Mouse (Mus musculus) right cerebral cortex, postnatal 25 days (tissue): ENCODE results near the gene 1700029I15Rik.

Experiments used
- DNase-seq: peaks from one replicate; pipeline ENCODE4 v3.0.0; 2022

Gene 1700029I15Rik

GRCm38 (mm10) chr2:92374514-92374913 is 7.8 kb upstream of the 1700029I15Rik start, which contains the start of the genes Pex16 and Large2:
TSS of gene Pex16 (plus strand) at chr2:92374676.
TSS of gene Large2 (minus strand) at chr2:92374869.
- no peak for DNase-seq

- DNase-seq = peak; percentile 96
These were observed 7.2 kb upstream of the 1700029I15Rik start for GRCm38 (mm10) chr2:92375099-92375623.

- DNase-seq = no peak
These were observed 6.5 kb upstream of the 1700029I15Rik start for GRCm38 (mm10) chr2:92375788-92376187.

- no peak for DNase-seq
These were observed 6.0 kb upstream of the 1700029I15Rik start for GRCm38 (mm10) chr2:92376300-92376699.

GRCm38 (mm10) chr2:92377320-92377719 is 5.0 kb upstream of the 1700029I15Rik start:
- no peak for DNase-seq

GRCm38 (mm10) chr2:92379783-92380494 is 2.4 kb upstream of the 1700029I15Rik start:
- DNase-seq = no peak

- no peak for DNase-seq
These were observed 1.8 kb upstream of the 1700029I15Rik start for GRCm38 (mm10) chr2:92380495-92381050.

GRCm38 (mm10) chr2:92381161-92381560 is 1.2 kb upstream of the 1700029I15Rik start:
- no peak for DNase-seq

GRCm38 (mm10) chr2:92382759-92383158 is 421 bp downstream of the 1700029I15Rik start:
- no peak for DNase-seq

- DNase-seq = no peak
These were observed 1.8 kb downstream of the 1700029I15Rik start for GRCm38 (mm10) chr2:92384101-92384500.

GRCm38 (mm10) chr2:92385113-92386051 is 3.0 kb downstream of the 1700029I15Rik start:
- no peak for DNase-seq

- DNase-seq = no peak
These were observed 4.7 kb downstream of the 1700029I15Rik start for GRCm38 (mm10) chr2:92386821-92387570.

GRCm38 (mm10) chr2:92387646-92388045 is 5.3 kb downstream of the 1700029I15Rik start:
- peak; percentile 63 for DNase-seq

- DNase-seq = no peak
These were observed 5.8 kb downstream of the 1700029I15Rik start for GRCm38 (mm10) chr2:92388081-92388517.

GRCm38 (mm10) chr2:92388891-92389641 is 6.7 kb downstream of the 1700029I15Rik start:
- DNase-seq = peak; percentile 93

GRCm38 (mm10) chr2:92389645-92390044 is 7.3 kb downstream of the 1700029I15Rik start:
- no peak for DNase-seq

- no peak for DNase-seq
These were observed 8.0 kb downstream of the 1700029I15Rik start for GRCm38 (mm10) chr2:92390206-92390930.

GRCm38 (mm10) chr2:92391116-92391515 is 8.8 kb downstream of the 1700029I15Rik start:
- DNase-seq = peak; percentile 60

GRCm38 (mm10) chr2:92391703-92392317 is 9.5 kb downstream of the 1700029I15Rik start:
- no peak for DNase-seq
